ENCODE assay signal across 8 mouse cellular contexts in the genomic region with DNA sequence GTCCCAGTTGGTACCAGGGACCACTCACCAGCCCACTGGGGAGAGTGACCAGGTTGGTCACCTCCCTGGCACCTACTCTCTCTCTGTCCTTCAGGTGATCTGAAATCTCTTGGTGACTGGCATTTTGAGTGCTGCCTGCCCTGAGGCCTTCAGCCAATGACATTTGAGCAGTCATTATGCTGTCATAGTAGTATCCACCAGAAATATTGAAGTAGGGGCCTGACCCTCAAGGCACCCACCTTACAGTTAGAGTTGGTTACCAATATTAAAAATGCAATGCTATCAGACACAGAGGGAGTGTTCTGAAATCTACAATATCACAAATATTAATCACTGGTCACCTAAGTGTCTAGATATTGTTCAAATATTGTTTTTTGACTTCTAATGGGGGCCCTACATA. TPM values are rescaled to one million over a fixed set of nuclear protein-coding genes. Genes with fewer than 3 reads are reported as not detected.
DNase-seq lines count a peak whose midpoint lies in the region; ATAC-seq and TF ChIP-seq lines count a peak whose summit lies in the region.

Gene Prdx4 (minus strand): TSS at position 101 of the 400 bp plus-strand sequence.

- no peak for TF ChIP-seq EP300 in liver, embryonic 14.5 days (IDR thresholded peaks at IDR 0.05; ENCODE audit: low read depth)

- peaks cover 20% of the 10 kb centered on the region for H3K79me2 ChIP-seq in C2C12 (ENCODE audit: control insufficient read depth, insufficient read depth)

- H3K4me1 ChIP-seq in cerebellum, adult 2 months (ENCODE audit: control insufficient read depth, insufficient read depth, low read length) = no peaks in the 10 kb centered on the region
- H3K4me1 ChIP-seq in hindbrain, embryonic 13.5 days (replicated peaks) = no peaks in the 10 kb centered on the region
- H3K4me1 ChIP-seq in liver, embryonic 14.5 days (replicated peaks; ENCODE audit: control insufficient read depth in 2 of 2, insufficient read depth in 2 of 2, low read length in 1 of 2) = peaks cover 0 to 3% of the 10 kb centered on the region in 2 experiments; a peak in 1 of 4 replicates

- TF ChIP-seq POLR2A in cerebellum, adult 2 months (IDR thresholded peaks at IDR 0.05; ENCODE audit: borderline replicate concordance, insufficient read depth, low read length) = no peak

- H3K9me3 ChIP-seq in hindbrain, embryonic 13.5 days = no peaks in the 10 kb centered on the region
- no peaks in the 10 kb centered on the region for H3K9me3 ChIP-seq in liver, embryonic 14.5 days (ENCODE audit: control insufficient read depth, low read length)

- no peak within 1 kb of the TSS for H3K27ac ChIP-seq in cerebellum, adult 2 months (ENCODE audit: insufficient read depth, low read length)
- H3K27ac ChIP-seq in hindbrain, embryonic 13.5 days = no peak within 1 kb of the TSS
- no peak within 1 kb of the TSS for H3K27ac ChIP-seq in liver, embryonic 14.5 days

- H3K9ac ChIP-seq in hindbrain, embryonic 13.5 days = no peak within 1 kb of the TSS
- H3K9ac ChIP-seq in liver, embryonic 14.5 days (replicated peaks) = no peak within 1 kb of the TSS

- H3K4me2 ChIP-seq in hindbrain, embryonic 13.5 days = no peak within 1 kb of the TSS
- H3K4me2 ChIP-seq in liver, embryonic 14.5 days (ENCODE audit: low read depth) = no peak within 1 kb of the TSS

- no peak within 1 kb of the TSS for H3ac ChIP-seq in C2C12 (ENCODE audit: control insufficient read depth, insufficient read length, low read depth)

- no peak for ATAC-seq in erythroblast, adult 5-6 weeks (replicated peaks; ENCODE audit: low FRiP score, poor library complexity, severe bottlenecking)
- no peak for ATAC-seq in hindbrain, embryonic 13.5 days (ENCODE audit: low FRiP score)
- no peak for ATAC-seq in liver, embryonic 14.5 days (ENCODE audit: insufficient read depth)

- TF ChIP-seq CTCF in cerebellum, adult 2 months (IDR thresholded peaks at IDR 0.05; ENCODE audit: borderline replicate concordance, insufficient read depth, low read depth, low read length) = no peak
- no peak for TF ChIP-seq CTCF in C2C12 (IDR thresholded peaks at IDR 0.05; ENCODE audit: control insufficient read depth, insufficient read depth, insufficient read length)
- TF ChIP-seq CTCF in liver, embryonic 14.5 days (IDR thresholded peaks at IDR 0.05; ENCODE audit: low read depth) = no peak

- peaks cover 9% of the 10 kb centered on the region for H3K79me3 ChIP-seq in C2C12 (ENCODE audit: low read depth)

- DNase-seq in cerebellum, adult 2 months = no peak
- no peak for DNase-seq in cerebellum, adult 8-10 months
- no peak for DNase-seq in liver, embryonic 14.5 days (ENCODE audit: low read depth in 3 of 3, low spot score in 3 of 3)
- DNase-seq in ovary, postnatal 36 days (ENCODE audit: low spot score) = no peak
- no peak for DNase-seq in thymus, adult 18-20 months

- H3K4me3 ChIP-seq in cerebellum, adult 2 months (replicated peaks; ENCODE audit: insufficient read depth, low read depth, low read length) = no peak within 1 kb of the TSS
- H3K4me3 ChIP-seq in C2C12 (ENCODE audit: insufficient read depth, poor library complexity, severe bottlenecking) = no peak within 1 kb of the TSS
- no peak within 1 kb of the TSS for H3K4me3 ChIP-seq in hindbrain, embryonic 13.5 days
- no peak within 1 kb of the TSS for H3K4me3 ChIP-seq in liver, embryonic 14.5 days (ENCODE audit: insufficient read depth in 1 of 2, low read depth in 2 of 2, low read length in 2 of 2)

- no peaks in the 10 kb centered on the region for H3K36me3 ChIP-seq in C2C12 (ENCODE audit: control insufficient read depth, insufficient read depth)
- no peaks in the 10 kb centered on the region for H3K36me3 ChIP-seq in hindbrain, embryonic 13.5 days
- no peaks in the 10 kb centered on the region for H3K36me3 ChIP-seq in liver, embryonic 14.5 days (replicated peaks; ENCODE audit: control insufficient read depth, insufficient read depth, low read depth)

- H3K27me3 ChIP-seq in cerebellum, adult 2 months (ENCODE audit: control insufficient read depth, insufficient read depth, low read length) = no peaks in the 10 kb centered on the region
- no peaks in the 10 kb centered on the region for H3K27me3 ChIP-seq in C2C12 (ENCODE audit: control insufficient read depth, insufficient read depth, insufficient read length)
- H3K27me3 ChIP-seq in hindbrain, embryonic 13.5 days = no peaks in the 10 kb centered on the region
- H3K27me3 ChIP-seq in liver, embryonic 14.5 days (ENCODE audit: control insufficient read depth, insufficient read depth, low read length) = no peaks in the 10 kb centered on the region

TF ChIP-seq in C2C12, 6 proteins besides CTCF, POLR2A, EP300 and RAD21:
- TF ChIP-seq MAX (IDR thresholded peaks at IDR 0.05) (no peak), USF1 (IDR thresholded peaks at IDR 0.05; ENCODE audit: low read depth) (no peak), FOSL1 (IDR thresholded peaks at IDR 0.05; ENCODE audit: insufficient read depth, low read length, poor library complexity, severe bottlenecking) (no peak), CEBPB (IDR thresholded peaks at IDR 0.05; ENCODE audit: low read depth) (no peak), MYOG (IDR thresholded peaks at IDR 0.05; ENCODE audit: control insufficient read depth, extremely low read depth, insufficient read length) (no peak), MYOD1 (IDR thresholded peaks at IDR 0.05; ENCODE audit: control insufficient read depth, insufficient read length, low read depth) (no peak)

RNA-seq across cellular contexts. Expression of gene Prdx4, which starts in this region (rescaled TPM):
- 40.7 and 41.8 TPM in 2 replicates for polyA plus RNA-seq in cerebellum, adult 2 months (2012; rRNA removed)
- 191 TPM for polyA plus RNA-seq in C2C12 (2012; fragmentation: generic; extraction: Trizol)
- 13.0 and 15.0 TPM in 2 replicates for total RNA-seq in erythroblast, adult 5-6 weeks (2015; ENCODE audit: low replicate concordance)
- total RNA-seq in erythroblast, adult 5-6 weeks (2017; ENCODE audit: low replicate concordance) = 9.1 and 10.6 TPM in 2 replicates
- polyA plus RNA-seq in hindbrain, embryonic 13.5 days (2015; fragmentation: Nextera tagmentation; extraction: Ambion mirVana) = 134 and 138 TPM in 2 replicates
- polyA plus RNA-seq in liver, embryonic 14.5 days (2012; rRNA removed) = 75.7 and 84.2 TPM in 2 replicates
- polyA plus RNA-seq in liver, embryonic 14.5 days (2014; fragmentation: Nextera tagmentation; extraction: Ambion mirVana) = 177 and 181 TPM in 2 replicates
